Mouse (Mus musculus) ES-E14 (cell line): ENCODE measurements around the gene Fis1.

Experiments
- MAFK ChIP-seq: IDR thresholded peaks from 2 replicates; pipeline ENCODE4 v1.6.1; 2014; ENCODE audit warnings: mild to moderate bottlenecking, low read depth, low read length, inconsistent platforms; ENCODE audit not compliant: insufficient read depth
- ZC3H11A ChIP-seq: IDR thresholded peaks from 2 replicates; pipeline ENCODE4 v1.6.1; 2012; ENCODE audit warnings: low read depth, mild to moderate bottlenecking, inconsistent platforms, low read length, borderline replicate concordance
- ZNF384 ChIP-seq: IDR thresholded peaks from 2 replicates; pipeline ENCODE4 v1.6.1; 2012; ENCODE audit warnings: low read depth, low read length, inconsistent platforms

DNA sequence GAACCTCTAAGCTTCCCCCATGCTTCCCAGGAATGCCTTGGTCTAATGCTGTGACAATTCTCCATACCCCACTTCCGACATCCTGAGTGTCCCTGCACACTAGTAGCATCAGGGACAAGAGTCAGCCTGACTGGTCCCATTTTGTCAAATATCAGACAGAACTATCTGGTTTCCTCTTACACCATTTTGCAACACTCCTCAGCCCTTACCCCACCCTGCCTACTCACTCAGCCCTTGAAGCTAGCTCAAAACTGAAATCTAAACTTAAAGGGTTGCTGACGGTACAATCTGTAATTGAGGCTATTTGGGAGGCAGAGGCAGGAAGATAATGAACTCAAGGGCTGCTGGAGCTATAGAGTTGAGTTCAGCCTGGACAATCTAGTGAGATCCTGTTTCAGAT, 26.7 kb downstream of the Fis1 start:
- TF ChIP-seq MAFK (no peak), ZNF384 (no peak), ZC3H11A (no peak)
